Mouse (Mus musculus) cerebellum, adult 2 months (tissue): ENCODE results near the gene Ccdc9b. TPM values are rescaled to one million over a fixed set of nuclear protein-coding genes. Genes with fewer than 3 reads are reported as not detected.
A peak's percentile ranks its signal among the peaks of the same experiment; 100 is the strongest.

Experiments used
- DNase-seq, 2 experiments: peaks; one replicate each; pipeline ENCODE4 v3.0.0; 2021
- H3K27ac ChIP-seq: fragments of 200-500 bp; 2 replicates; pipeline ENCODE4 v1.5.1; 2012; ENCODE audit warnings: low read length, control low read depth, inconsistent platforms; ENCODE audit not compliant: insufficient read depth
- H3K27me3 ChIP-seq: fragments of 200-500 bp; 2 replicates; pipeline ENCODE4 v1.6.1; 2012; ENCODE audit warnings: inconsistent platforms, mild to moderate bottlenecking, low read length, moderate library complexity; ENCODE audit not compliant: control insufficient read depth, insufficient read depth
- H3K4me1 ChIP-seq: fragments of 200-500 bp; 2 replicates; pipeline ENCODE4 v1.6.1; 2011; ENCODE audit warnings: low read length; ENCODE audit not compliant: control insufficient read depth, insufficient read depth
- H3K4me3 ChIP-seq: fragments of 200-500 bp; replicated peaks from 2 replicates; pipeline ENCODE3; 2011; ENCODE audit warnings: mild to moderate bottlenecking, low read depth, low read length, control low read depth; ENCODE audit not compliant: insufficient read depth
- CTCF ChIP-seq: fragments of 200-500 bp; IDR thresholded peaks from 2 replicates; pipeline ENCODE4 v1.5.1; 2011; ENCODE audit warnings: low read depth, mild to moderate bottlenecking, control low read depth, low read length, moderate library complexity, borderline replicate concordance; ENCODE audit not compliant: insufficient read depth
- POLR2A ChIP-seq: fragments of 200-500 bp; IDR thresholded peaks from 2 replicates; pipeline ENCODE4 v1.6.1; 2011; ENCODE audit warnings: low read length, control low read depth, borderline replicate concordance; ENCODE audit not compliant: insufficient read depth
- WGBS: fragments of 180-500 bp; shearing (Covaris S2); methylation state at CpG from one replicate; pipeline ENCODE4 v1.1.7; 2018; 5-methylcytosine and 5-hydroxymethylcytosine counted together
- polyA plus RNA-seq: library from polyadenylated mRNA; depleted of rRNA; stranded (reverse); fragments of >200 nt; gene quantifications from 2 replicates; pipeline ENCODE4 v1.2.3, GENCODE M21; 2012

Gene Ccdc9b
- polyA plus RNA-seq, 1 experiment = 8.5 TPM

DNA sequence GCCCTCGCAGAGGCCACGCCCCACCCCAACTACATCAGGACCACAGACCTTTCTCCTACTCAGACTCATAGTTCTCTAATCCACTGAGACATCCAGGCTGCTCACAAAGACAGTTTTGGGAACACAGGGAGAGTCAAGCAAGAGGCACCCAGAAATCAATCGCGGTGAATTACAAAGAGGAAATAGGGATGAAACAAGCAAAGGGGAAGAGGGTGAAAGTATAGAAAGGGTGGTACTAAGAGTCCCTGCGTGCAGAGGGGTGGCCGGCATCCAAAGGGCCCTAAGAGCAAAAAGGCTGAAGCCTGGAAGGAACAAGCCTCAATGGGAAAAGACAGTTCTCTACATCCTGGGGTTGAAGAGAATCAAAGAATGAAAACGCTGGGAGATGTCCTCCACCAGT lies 17.8 kb downstream of the Ccdc9b start:
- no peaks in the 10 kb centered on the region for H3K27me3 ChIP-seq
- no peak overlapping the region for H3K4me3 ChIP-seq
- no peak overlapping the region for H3K27ac ChIP-seq
- H3K4me1 ChIP-seq = peaks cover 11% of the 10 kb centered on the region; the same call in 1 of the 2 replicates
- TF ChIP-seq CTCF = no peak
- no peak for TF ChIP-seq POLR2A
- no peak for DNase-seq
- WGBS = 36% methylated on average over 7 of the region's 7 CpGs

DNA sequence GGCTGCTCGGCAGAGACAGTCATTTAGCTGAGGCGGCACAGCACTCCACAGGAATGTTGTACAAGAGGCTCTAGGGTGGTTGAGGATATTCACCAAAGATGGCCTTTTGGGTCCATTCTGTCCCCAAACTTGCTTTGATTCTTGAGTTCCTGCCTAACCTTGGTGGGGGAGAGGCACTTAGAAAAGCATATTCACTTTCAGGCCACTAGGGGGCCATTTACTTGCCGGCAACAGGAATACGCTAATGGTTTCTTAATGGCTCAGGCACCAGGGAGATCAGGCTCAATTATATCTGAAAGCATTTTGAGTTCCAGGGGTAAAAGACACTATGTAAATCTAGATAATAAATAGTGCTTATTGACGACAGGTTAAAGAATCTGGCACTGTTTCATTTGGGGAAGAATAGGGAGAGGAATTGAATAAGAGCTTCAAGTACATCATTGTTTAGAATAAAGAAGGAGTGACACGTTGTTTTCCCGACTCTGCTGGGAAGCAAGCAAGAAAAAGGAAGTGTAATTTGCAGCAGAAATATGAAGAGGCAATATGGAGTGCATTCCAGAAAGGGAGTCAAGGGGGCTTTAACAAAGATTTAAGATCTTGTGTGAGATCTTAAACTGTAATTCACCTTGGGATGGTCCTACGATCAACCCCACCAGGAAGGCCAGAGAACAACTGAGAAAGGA lies 19.1 kb downstream of the Ccdc9b start:
- Histone ChIP-seq H3K4me3 (no peak overlapping the region), H3K4me1 (0 out of 2 replicates have a peak, but pooled peaks cover 5% of the 10 kb centered on the region), H3K27ac (no peak overlapping the region), H3K27me3 (no peaks in the 10 kb centered on the region)
- peak; percentile 43 to 68 for DNase-seq
- TF ChIP-seq POLR2A (no peak), CTCF (peak; percentile 64; the same call in 1 of the 2 replicates)
- 36% methylated on average over 8 of the region's 8 CpGs for WGBS

GRCm38 (mm10) chr2:118741183-118741582 lies 21.3 kb downstream of the Ccdc9b start:
- no peaks in the 10 kb centered on the region for H3K27me3 ChIP-seq
- H3K4me1 ChIP-seq = no peaks in the 10 kb centered on the region
- 63% methylated on average over 9 of the region's 9 CpGs for WGBS
- TF ChIP-seq POLR2A (no peak), CTCF (no peak)
- no peak overlapping the region for H3K4me3 ChIP-seq
- no peak for DNase-seq
- no peak overlapping the region for H3K27ac ChIP-seq

DNA sequence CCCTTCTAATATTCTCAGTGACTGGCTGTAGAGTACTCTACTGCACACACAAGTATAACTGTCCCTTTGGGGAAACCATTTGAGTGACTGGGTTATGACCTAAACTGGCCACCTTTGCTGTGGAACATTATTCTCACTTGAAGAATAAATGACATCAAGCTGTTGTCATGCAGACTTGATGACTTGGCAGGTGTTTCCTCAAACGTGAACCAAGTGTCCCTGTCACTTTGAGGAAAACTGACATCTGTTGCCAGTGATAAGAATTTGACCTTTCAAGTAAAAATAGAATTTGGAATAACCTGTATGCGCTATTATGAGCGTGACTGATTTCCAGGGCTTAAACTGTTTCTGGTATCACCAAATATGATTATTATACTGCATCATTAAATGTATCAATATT lies 22.1 kb downstream of the Ccdc9b start:
- H3K27me3 ChIP-seq = no peaks in the 10 kb centered on the region
- WGBS = 68% methylated on average over 3 of the region's 3 CpGs
- H3K4me1 ChIP-seq = no peaks in the 10 kb centered on the region

DNA sequence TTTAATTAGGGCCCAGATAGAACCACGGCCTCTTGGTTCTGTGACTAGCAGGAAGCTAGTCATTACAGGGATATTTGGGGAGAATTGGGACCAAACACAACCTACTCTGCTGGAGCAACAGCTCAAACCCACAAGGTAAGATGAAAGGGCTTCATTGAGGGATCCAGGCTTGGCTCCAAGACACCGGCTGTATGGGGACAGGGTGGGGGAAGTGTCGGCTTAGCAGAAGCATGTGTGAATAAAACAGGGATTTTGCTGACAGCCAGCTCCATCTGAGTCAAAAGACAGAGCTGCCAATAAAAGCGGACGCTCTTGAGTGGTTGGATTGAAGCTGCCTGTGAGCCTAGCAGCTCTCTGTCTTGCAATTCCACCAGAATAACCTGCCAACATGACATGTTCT lies 29.1 kb downstream of the Ccdc9b start:
- H3K4me3 ChIP-seq = no peak overlapping the region
- no peak for DNase-seq
- TF ChIP-seq POLR2A = no peak
- TF ChIP-seq CTCF = no peak
- H3K4me1 ChIP-seq = peaks cover 3% of the 10 kb centered on the region; the same call in 1 of the 2 replicates
- H3K27me3 ChIP-seq = no peaks in the 10 kb centered on the region
- WGBS = 20% methylated on average over 5 of the region's 5 CpGs
- no peak overlapping the region for H3K27ac ChIP-seq

More for the DNA sequence above, 22.1 kb downstream of the Ccdc9b start:
- Histone ChIP-seq H3K27ac (no peak overlapping the region), H3K4me3 (no peak overlapping the region)
- DNase-seq = no peak
- TF ChIP-seq CTCF (no peak), POLR2A (no peak)

GRCm38 (mm10) chr2:118731981-118732380 lies 30.5 kb downstream of the Ccdc9b start:
- TF ChIP-seq CTCF (no peak), POLR2A (no peak)
- H3K27me3 ChIP-seq = no peaks in the 10 kb centered on the region

DNA sequence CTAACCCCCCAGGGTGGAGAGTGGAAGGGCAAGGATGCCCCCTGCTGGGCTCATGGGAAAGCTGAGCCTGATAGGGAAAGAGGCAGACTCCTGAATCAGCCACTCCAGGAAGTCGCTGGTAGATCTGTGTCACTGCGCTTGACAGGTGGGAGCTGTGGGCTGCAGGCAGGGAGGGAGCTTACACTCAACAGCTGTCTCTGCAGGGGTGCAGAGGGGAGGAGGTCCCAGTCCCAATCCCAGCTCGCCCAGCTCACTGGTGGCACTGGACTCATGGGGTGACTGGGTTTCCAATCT lies 31.9 kb downstream of the Ccdc9b start:
- Histone ChIP-seq H3K4me3 (no peak overlapping the region), H3K27ac (no peak overlapping the region), H3K4me1 (peaks cover 3% of the 10 kb centered on the region; the same call in 1 of the 2 replicates), H3K27me3 (no peaks in the 10 kb centered on the region)
- WGBS = 35% methylated on average over 3 of the region's 3 CpGs
- no peak for TF ChIP-seq POLR2A
- 0 out of 2 replicates have a peak, but pooled peaks have one; percentile 12 for TF ChIP-seq CTCF
- DNase-seq = no peak

More at GRCm38 (mm10) chr2:118731981-118732380, 30.5 kb downstream of the Ccdc9b start:
- Histone ChIP-seq H3K4me1 (peaks cover 3% of the 10 kb centered on the region; the same call in 1 of the 2 replicates), H3K4me3 (no peak overlapping the region), H3K27ac (no peak overlapping the region)
- 85% methylated on average over 5 of the region's 5 CpGs for WGBS
- DNase-seq = no peak
